Mouse (Mus musculus) neutrophil, adult 83 days (primary cell): Measurements from ENCODE around the gene Tor4a. TPM values are rescaled to one million over a fixed set of nuclear protein-coding genes. Genes with fewer than 3 reads are reported as not detected.

Experiments used
- total RNA-seq, 2 experiments: library from RNA; stranded (reverse); gene quantifications; one replicate each; pipeline ENCODE4 v1.2.4; 2023

The Tor4a gene
- total RNA-seq = 10 to 100 TPM; 40.2 to 43.9 TPM

GRCm38 (mm10) chr2:25196172-25196954 lies at the start of gene Tor4a:
TSS of gene Tor4a (minus strand) at chr2:25196886.

GRCm38 (mm10) chr2:25242101-25242506 lies 45.4 kb upstream of the Tor4a start, which contains the start of the genes Rnf208 and Cysrt1:
TSS of gene Rnf208 (plus strand) at chr2:25242255.
TSS of gene Cysrt1 (minus strand) at chr2:25242452.

GRCm38 (mm10) chr2:25236614-25237013 lies 39.9 kb upstream of the Tor4a start, which contains the start of gene Rnf224:
TSS of gene Rnf224 (minus strand) at chr2:25236787.

GRCm38 (mm10) chr2:25234050-25234449 lies 37.4 kb upstream of the Tor4a start, which contains the start of gene Slc34a3:
TSS of gene Slc34a3 (minus strand) at chr2:25234364.

GRCm38 (mm10) chr2:25224492-25224765 lies 27.7 kb upstream of the Tor4a start, which contains the start of gene Tubb4b:
TSS of gene Tubb4b (minus strand) at chr2:25224702.

GRCm38 (mm10) chr2:25218445-25218844 lies 21.8 kb upstream of the Tor4a start, which contains the start of gene Fam166a:
TSS of gene Fam166a (plus strand) at chr2:25218745.

GRCm38 (mm10) chr2:25214444-25214843 lies 17.8 kb upstream of the Tor4a start, which contains the start of gene Stpg3:
TSS of gene Stpg3 (minus strand) at chr2:25214637.

GRCm38 (mm10) chr2:25211121-25211670 lies 14.5 kb upstream of the Tor4a start, which contains the start of gene Nelfb:
TSS of gene Nelfb (minus strand) at chr2:25211489.

GRCm38 (mm10) chr2:25180478-25180903 lies 16.2 kb downstream of the Tor4a start, which contains the start of gene Nrarp:
TSS of gene Nrarp (plus strand) at chr2:25180758.

Other genes starting within 250 kb of the Tor4a start
- gene Zmynd19, start 247.1 kb downstream of the Tor4a start, total RNA-seq = 10 to 100 TPM; 12.1 to 13.1 TPM
- 1 to 10 TPM; 4.1 to 6.6 TPM for gene Dph7, start 234.5 kb downstream of the Tor4a start, total RNA-seq
- gene Mrpl41, start 221.8 kb downstream of the Tor4a start, total RNA-seq = 10 to 100 TPM; 21.1 to 21.2 TPM
- 100 to 1,000 TPM; 167 to 204 TPM for gene Pnpla7, start 220.9 kb downstream of the Tor4a start, total RNA-seq
- 10 to 100 TPM; 12.8 to 16.5 TPM for gene Nsmf, start 142.5 kb downstream of the Tor4a start, total RNA-seq
- gene Entpd8, start 116.6 kb downstream of the Tor4a start, total RNA-seq = not detected
- not detected for gene Noxa1, start 101.7 kb downstream of the Tor4a start, total RNA-seq
- 1 to 10 TPM in 1 of 2 experiments, under 1 TPM in 1; 0.86 to 1.8 TPM for gene Nrarp, start 16.1 kb downstream of the Tor4a start, total RNA-seq
- 10 to 100 TPM; 54.4 to 55.1 TPM for gene Nelfb, start 14.6 kb upstream of the Tor4a start, total RNA-seq
- under 1 TPM in 1 of 2 experiments, not detected in 1; 0.44 TPM for gene Stpg3, start 17.8 kb upstream of the Tor4a start, total RNA-seq
- gene Fam166a, start 21.9 kb upstream of the Tor4a start, total RNA-seq = not detected
- gene Tubb4b, start 27.8 kb upstream of the Tor4a start, total RNA-seq = 100 to 1,000 TPM; 295 to 367 TPM
- not detected for gene Slc34a3, start 37.5 kb upstream of the Tor4a start, total RNA-seq
- gene Rnf224, start 39.9 kb upstream of the Tor4a start, total RNA-seq = not detected
- under 1 TPM in 1 of 2 experiments, not detected in 1; 0.55 TPM for gene Rnf208, start 45.4 kb upstream of the Tor4a start, total RNA-seq
- gene Cysrt1, start 45.6 kb upstream of the Tor4a start, total RNA-seq = not detected
- 1 to 10 TPM; 1.2 to 3.4 TPM for gene AL732309.1, start 50.0 kb upstream of the Tor4a start, total RNA-seq
- gene Tmem203, start 58.6 kb upstream of the Tor4a start, total RNA-seq = 10 to 100 TPM; 16.7 to 17.8 TPM
- gene Tprn, start 65.7 kb upstream of the Tor4a start, total RNA-seq = 10 to 100 TPM in 1 of 2 experiments, 1 to 10 TPM in 1; 9.3 to 13.0 TPM
- gene Ssna1, start 75.6 kb upstream of the Tor4a start, total RNA-seq = 10 to 100 TPM; 65.3 to 70.3 TPM
- 10 to 100 TPM; 67.8 to 79.9 TPM for gene Anapc2, start 75.6 kb upstream of the Tor4a start, total RNA-seq
- not detected for gene Tmem210, start 91.3 kb upstream of the Tor4a start, total RNA-seq
- not detected for gene Lrrc26, start 93.0 kb upstream of the Tor4a start, total RNA-seq
- gene Grin1, start 122.3 kb upstream of the Tor4a start, total RNA-seq = not detected
- gene Man1b1, start 135.5 kb upstream of the Tor4a start, total RNA-seq = 10 to 100 TPM; 35.1 to 42.7 TPM
- gene Dpp7, start 159.5 kb upstream of the Tor4a start, total RNA-seq = 10 to 100 TPM; 13.4 to 14.6 TPM
- gene Uap1l1, start 168.8 kb upstream of the Tor4a start, total RNA-seq = 10 to 100 TPM; 24.1 to 29.2 TPM
- gene Sapcd2, start 175.4 kb upstream of the Tor4a start, total RNA-seq = 10 to 100 TPM in 1 of 2 experiments, 1 to 10 TPM in 1; 9.8 to 12.2 TPM
- not detected for gene Entpd2, start 199.0 kb upstream of the Tor4a start, total RNA-seq
- gene Npdc1, start 202.5 kb upstream of the Tor4a start, total RNA-seq = 1 to 10 TPM in 1 of 2 experiments, not detected in 1; 1.0 TPM
- gene Fut7, start 226.4 kb upstream of the Tor4a start, total RNA-seq = 10 to 100 TPM; 20.7 to 24.1 TPM
- gene Abca2, start 231.8 kb upstream of the Tor4a start, total RNA-seq = 10 to 100 TPM; 21.7 to 22.3 TPM